Mouse (Mus musculus) liver, embryonic 11.5 days (tissue): ENCODE measurements at regions not wholly inside any gene's neighbourhood (a gene's known extent, or its start where the extent isn't known, plus 50 kb on each side); places are given as distances from the start of the nearest gene placed in this dataset.
"Not testable (repeated sequence)": the region's sequence is repeated elsewhere in the genome, so short reads cannot be mapped to it uniquely, and the experiment has no call there.

Source experiments
- ATAC-seq: fragments of 200-750 bp; cut with Nextera tagmentation; replicated peaks from 2 replicates; pipeline ENCODE4 v1.8.0; 2017; ENCODE audit warnings: moderate number of reproducible peaks, mild to moderate bottlenecking, moderate TSS enrichment, moderate library complexity; ENCODE audit not compliant: low FRiP score
- DNase-seq: peaks from one replicate; pipeline ENCODE4 v3.0.0-alpha.2; 2017; ENCODE audit warnings: low spot score
- H3K27ac ChIP-seq: fragments of 300-500 bp; sonication (generic); 2 replicates; pipeline ENCODE4 v1.5.1; 2014; ENCODE audit warnings: mild to moderate bottlenecking, low read depth, low read length, control low read depth
- H3K27me3 ChIP-seq: fragments of 300-500 bp; sonication (generic); replicated peaks from 2 replicates; pipeline ENCODE4 v1.6.1; 2014; ENCODE audit warnings: low read length, mixed read lengths; ENCODE audit not compliant: control insufficient read depth, insufficient read depth
- H3K36me3 ChIP-seq: fragments of 300-500 bp; sonication (generic); 2 replicates; pipeline ENCODE4 v1.6.1; 2014; ENCODE audit warnings: mild to moderate bottlenecking, low read length, moderate library complexity, mixed read lengths; ENCODE audit not compliant: control insufficient read depth, insufficient read depth
- H3K4me1 ChIP-seq: fragments of 300-500 bp; sonication (generic); replicated peaks from 2 replicates; pipeline ENCODE4 v1.6.1; 2014; ENCODE audit warnings: low read length, mixed read lengths; ENCODE audit not compliant: control insufficient read depth, insufficient read depth
- H3K4me2 ChIP-seq: fragments of 300-500 bp; sonication (generic); 2 replicates; pipeline ENCODE4 v1.6.1; 2014; ENCODE audit warnings: mild to moderate bottlenecking, control low read depth, moderate library complexity
- H3K4me3 ChIP-seq: fragments of 300-500 bp; sonication (generic); 2 replicates; pipeline ENCODE4 v1.5.1; 2014; ENCODE audit warnings: low read depth, low read length, control low read depth
- H3K9ac ChIP-seq: fragments of 300-500 bp; sonication (generic); 2 replicates; pipeline ENCODE4 v1.6.1; 2014; ENCODE audit warnings: low read depth, low read length, control low read depth
- H3K9me3 ChIP-seq: fragments of 300-500 bp; sonication (generic); 2 replicates; pipeline ENCODE4 v1.6.1; 2016; ENCODE audit warnings: low read length, inconsistent platforms, mixed read lengths; ENCODE audit not compliant: control insufficient read depth
- WGBS: fragments of 180-500 bp; shearing (Covaris S2); extraction: QIAGEN DNeasy Blood & Tissue Kit; methylation state at CpG from one replicate; pipeline ENCODE4 v1.1.7; 2014; 5-methylcytosine and 5-hydroxymethylcytosine counted together

DNA sequence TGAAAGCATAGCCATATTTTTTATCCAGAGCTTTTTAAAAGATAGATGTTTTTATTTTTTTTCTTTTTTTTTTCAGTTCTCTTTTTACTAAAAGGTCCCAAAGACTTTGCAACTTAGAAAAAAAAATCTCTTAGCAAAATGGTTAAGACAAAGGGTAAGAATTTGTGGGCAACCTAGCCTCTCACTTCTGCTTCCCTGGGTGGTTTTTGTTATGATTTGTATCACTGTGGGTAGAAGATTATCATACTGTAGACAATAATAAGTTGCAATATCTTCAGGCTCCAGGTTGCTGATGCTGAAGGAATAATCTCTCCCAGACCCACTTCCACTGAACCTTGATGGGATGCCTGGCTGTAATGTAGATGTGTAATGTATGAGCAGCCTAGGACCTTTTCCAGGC lies 1200.5 kb upstream of the Tacstd2 start:
- no peaks in the 10 kb centered on the region for H3K36me3 ChIP-seq
- H3K4me3 ChIP-seq: no peak overlapping the region
- no peak overlapping the region for H3K27ac ChIP-seq
- no peaks in the 10 kb centered on the region for H3K27me3 ChIP-seq
- no peak overlapping the region for H3K9ac ChIP-seq
- no peak for DNase-seq
- H3K4me2 ChIP-seq: no peak overlapping the region
- H3K4me1 ChIP-seq: no peaks in the 10 kb centered on the region
- no peaks in the 10 kb centered on the region for H3K9me3 ChIP-seq
- ATAC-seq: no peak

GRCm38 (mm10) chr6:68711084-68711483 lies 1175.5 kb upstream of the Tacstd2 start:
- not testable (repeated sequence) for H3K4me1 ChIP-seq, DNase-seq, H3K27ac ChIP-seq, H3K4me2 ChIP-seq, H3K9me3 ChIP-seq, H3K9ac ChIP-seq, ATAC-seq, H3K27me3 ChIP-seq, H3K4me3 ChIP-seq, H3K36me3 ChIP-seq
- 59% methylated on average over 1 of the region's 1 CpGs for WGBS

GRCm38 (mm10) chr6:68704291-68704800 lies 1168.8 kb upstream of the Tacstd2 start:
- H3K9ac ChIP-seq, H3K4me2 ChIP-seq, H3K9me3 ChIP-seq, H3K27me3 ChIP-seq, DNase-seq, H3K27ac ChIP-seq, H3K36me3 ChIP-seq, ATAC-seq, H3K4me3 ChIP-seq, H3K4me1 ChIP-seq: not testable (repeated sequence)

GRCm38 (mm10) chr6:68680792-68681110 lies 1145.2 kb upstream of the Tacstd2 start:
- H3K9me3 ChIP-seq, H3K4me1 ChIP-seq, ATAC-seq, H3K4me3 ChIP-seq, H3K4me2 ChIP-seq, H3K36me3 ChIP-seq, H3K27ac ChIP-seq, DNase-seq, H3K27me3 ChIP-seq, H3K9ac ChIP-seq: not testable (repeated sequence)

DNA sequence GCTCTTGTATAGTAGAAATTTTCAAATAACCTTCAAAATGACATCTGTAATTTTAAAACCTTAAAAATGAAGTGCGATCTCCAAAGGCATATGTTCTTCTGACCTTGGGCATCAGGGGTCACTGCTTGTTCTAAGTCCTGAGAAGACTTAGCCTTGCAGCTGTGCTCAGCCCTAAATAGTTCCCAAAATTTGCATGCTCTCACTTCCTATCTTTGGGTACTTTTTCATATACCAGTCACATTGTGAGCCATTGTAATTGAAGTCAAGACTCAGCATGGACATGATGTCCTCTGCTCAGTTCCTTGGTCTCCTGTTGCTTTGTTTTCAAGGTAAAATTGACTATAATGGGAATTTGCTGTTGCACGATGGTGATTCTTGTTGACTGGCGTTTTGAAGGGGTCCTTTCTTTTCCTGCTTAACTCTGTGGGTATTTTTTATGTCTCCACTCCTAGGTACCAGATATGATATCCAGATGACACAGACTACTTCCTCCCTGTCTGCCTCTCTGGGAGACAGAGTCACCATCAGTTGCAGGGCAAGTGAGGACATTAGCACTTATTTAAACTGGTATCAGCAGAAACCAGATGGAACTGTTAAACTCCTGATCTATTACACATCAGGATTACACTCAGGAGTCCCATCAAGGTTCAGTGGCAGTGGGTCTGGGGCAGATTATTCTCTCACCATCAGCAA lies 1144.6 kb upstream of the Tacstd2 start:
- Histone ChIP-seq H3K9me3 (no peaks in the 10 kb centered on the region), H3K4me1 (no peaks in the 10 kb centered on the region), H3K4me2 (no peak overlapping the region), H3K36me3 (no peaks in the 10 kb centered on the region), H3K4me3 (no peak overlapping the region), H3K9ac (no peak overlapping the region), H3K27ac (no peak overlapping the region), H3K27me3 (no peaks in the 10 kb centered on the region)
- no peak for ATAC-seq
- DNase-seq: no peak
- 78% methylated on average over 3 of the region's 3 CpGs for WGBS

DNA sequence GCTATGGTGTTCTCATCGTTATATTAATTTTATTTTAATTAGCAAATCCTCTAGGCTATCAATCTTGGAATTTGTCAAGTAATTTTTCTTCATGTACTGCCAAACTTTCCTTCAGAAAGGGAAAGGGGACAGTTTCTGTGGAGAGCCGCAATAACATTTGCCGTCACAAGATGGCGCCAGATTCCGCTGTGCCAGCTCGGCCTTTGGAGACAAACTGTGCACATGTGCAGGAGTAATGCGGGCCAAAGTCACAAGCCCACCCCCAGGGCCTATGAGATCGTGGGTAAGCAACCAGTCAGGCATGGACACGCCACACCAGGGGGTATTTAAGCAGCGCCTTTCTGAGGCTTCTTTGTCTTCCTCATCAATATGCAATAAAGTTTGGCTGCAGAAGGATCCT lies 1132.8 kb upstream of the Tacstd2 start:
- H3K9me3 ChIP-seq, H3K27me3 ChIP-seq, H3K4me2 ChIP-seq, H3K4me1 ChIP-seq, H3K9ac ChIP-seq, H3K4me3 ChIP-seq, H3K36me3 ChIP-seq, ATAC-seq, H3K27ac ChIP-seq: not testable (repeated sequence)
- WGBS: 3% methylated on average over 10 of the region's 10 CpGs
- peak; percentile 32 for DNase-seq

DNA sequence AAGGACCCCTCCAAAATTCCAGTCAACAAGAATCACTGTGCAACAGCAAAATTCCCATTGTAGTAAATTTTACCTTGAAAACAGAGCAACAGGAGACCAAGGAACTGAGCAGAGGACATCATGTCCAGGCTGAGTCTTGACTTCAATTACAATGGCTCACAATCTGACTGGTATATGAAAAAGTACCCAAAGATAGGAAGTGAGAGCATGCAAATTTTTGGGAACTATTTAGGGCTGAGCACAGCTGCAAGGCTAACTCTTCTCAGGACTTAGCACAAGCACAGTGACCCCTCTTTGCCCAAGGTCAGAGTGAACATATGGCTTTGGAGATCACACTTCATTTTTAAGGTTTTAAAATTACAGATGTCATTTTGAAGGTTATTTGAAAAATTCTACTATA lies 1096.7 kb upstream of the Tacstd2 start:
- not testable (repeated sequence) for H3K9ac ChIP-seq, H3K27me3 ChIP-seq, H3K4me1 ChIP-seq, H3K36me3 ChIP-seq, H3K4me2 ChIP-seq, DNase-seq, ATAC-seq, H3K27ac ChIP-seq, H3K4me3 ChIP-seq, H3K9me3 ChIP-seq

DNA sequence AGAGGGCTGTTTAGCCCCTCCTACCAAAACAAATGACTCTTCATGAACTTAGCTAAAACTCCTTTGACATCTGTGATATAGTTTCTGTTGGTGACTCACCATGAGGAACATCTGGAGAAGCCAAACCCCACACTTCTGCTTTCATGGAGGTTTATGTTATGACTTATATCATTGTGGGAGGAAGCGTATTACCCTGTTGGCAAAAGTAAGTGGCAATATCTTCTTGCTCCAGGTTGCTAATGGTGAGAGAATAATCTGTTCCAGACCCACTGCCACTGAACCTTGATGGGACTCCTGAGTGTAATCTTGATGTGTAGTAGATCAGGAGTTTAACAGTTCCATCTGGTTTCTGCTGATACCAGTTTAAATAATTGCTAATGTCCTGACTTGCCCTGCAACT lies 1096.2 kb upstream of the Tacstd2 start:
- Histone ChIP-seq H3K9me3 (no peaks in the 10 kb centered on the region), H3K4me2 (no peak overlapping the region), H3K27ac (no peak overlapping the region), H3K4me3 (no peak overlapping the region), H3K27me3 (no peaks in the 10 kb centered on the region), H3K36me3 (no peaks in the 10 kb centered on the region), H3K4me1 (no peaks in the 10 kb centered on the region), H3K9ac (no peak overlapping the region)
- no peak for ATAC-seq
- no peak for DNase-seq
- 71% methylated on average over 1 of the region's 1 CpGs for WGBS

DNA sequence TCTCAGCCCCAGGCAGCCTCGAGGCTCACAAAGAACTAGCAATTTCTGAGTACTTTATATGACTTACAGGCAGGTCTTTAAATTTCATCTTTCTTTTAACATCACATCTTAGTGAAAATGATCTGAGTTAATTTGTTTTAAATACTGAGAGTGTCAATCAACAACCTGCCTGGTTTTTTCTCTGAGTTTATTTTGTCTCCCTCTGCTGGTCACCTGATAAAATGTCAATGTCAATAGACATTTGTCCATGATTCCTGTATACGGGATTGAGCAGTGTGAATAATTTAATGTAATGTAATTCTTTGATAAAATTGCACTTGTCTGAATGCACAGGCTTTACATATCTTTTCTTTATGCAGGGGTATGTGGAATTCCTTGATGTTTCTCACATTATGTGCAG lies 1070.4 kb upstream of the Tacstd2 start:
- DNase-seq (no peak), ATAC-seq (no peak)
- Histone ChIP-seq H3K4me3 (no peak overlapping the region), H3K27ac (no peak overlapping the region), H3K9me3 (no peaks in the 10 kb centered on the region), H3K27me3 (no peaks in the 10 kb centered on the region), H3K4me1 (no peaks in the 10 kb centered on the region), H3K4me2 (no peak overlapping the region), H3K36me3 (no peaks in the 10 kb centered on the region), H3K9ac (no peak overlapping the region)
- WGBS: 69% methylated on average over 2 of the region's 2 CpGs
